Mouse (Mus musculus) heart, embryonic 14.5 days (tissue): ENCODE measurements around the gene Prkcb. TPM values are rescaled to one million over a fixed set of nuclear protein-coding genes. Genes with fewer than 3 reads are reported as not detected.

Source experiments
- ATAC-seq: fragments of 200-750 bp; cut with Nextera tagmentation; 2 replicates; pipeline ENCODE4 v1.8.0; 2017; ENCODE audit warnings: low read depth, moderate TSS enrichment; ENCODE audit not compliant: insufficient number of reproducible peaks, insufficient read depth, low FRiP score
- H3K27ac ChIP-seq, 2 experiments: fragments of 200-500 bp in 1 of 2; fragments of 300-500 bp in 1 of 2; sonication (generic) in 1 of 2; replicated peaks in 1 of 2; 2 replicates each; pipeline ENCODE4 v1.5.1; 2012 to 2014; ENCODE audit warnings: low read depth in 2 of 2, low read length in 2 of 2, control low read depth in 1 of 2, mild to moderate bottlenecking in 1 of 2, mixed read lengths in 1 of 2; ENCODE audit not compliant: control insufficient read depth in 1 of 2, insufficient read depth in 1 of 2
- H3K27me3 ChIP-seq: fragments of 300-500 bp; sonication (generic); 2 replicates; pipeline ENCODE4 v1.6.1; 2014; ENCODE audit warnings: mild to moderate bottlenecking, low read length, control low read depth; ENCODE audit not compliant: control insufficient read depth, insufficient read depth
- H3K36me3 ChIP-seq: fragments of 300-500 bp; sonication (generic); 2 replicates; pipeline ENCODE4 v1.6.1; 2014; ENCODE audit warnings: mild to moderate bottlenecking, control low read depth, low read length, mixed read lengths; ENCODE audit not compliant: control insufficient read depth, insufficient read depth
- H3K4me1 ChIP-seq, 2 experiments: fragments of 200-500 bp in 1 of 2; fragments of 300-500 bp in 1 of 2; sonication (generic) in 1 of 2; 2 replicates each; pipeline ENCODE4 v1.6.1; 2012 to 2014; ENCODE audit warnings: low read length in 2 of 2, control low read depth in 1 of 2, mixed read lengths in 1 of 2; ENCODE audit not compliant: control insufficient read depth in 2 of 2, insufficient read depth in 2 of 2
- H3K4me2 ChIP-seq: fragments of 300-500 bp; sonication (generic); 2 replicates; pipeline ENCODE4 v1.6.1; 2014; ENCODE audit warnings: mild to moderate bottlenecking, low read length
- H3K4me3 ChIP-seq, 2 experiments: fragments of 200-500 bp in 1 of 2; fragments of 300-500 bp in 1 of 2; sonication (generic) in 1 of 2; 2 replicates each; pipeline ENCODE4 v1.5.1; 2012 to 2014; ENCODE audit warnings: low read length in 2 of 2, mild to moderate bottlenecking in 2 of 2, control low read depth in 1 of 2, low read depth in 1 of 2, moderate library complexity in 1 of 2; ENCODE audit not compliant: control insufficient read depth in 1 of 2, insufficient read depth in 1 of 2
- H3K9ac ChIP-seq: fragments of 300-500 bp; sonication (generic); 2 replicates; pipeline ENCODE4 v1.6.1; 2014; ENCODE audit warnings: mild to moderate bottlenecking, low read length
- H3K9me3 ChIP-seq: fragments of 300-500 bp; sonication (generic); 2 replicates; pipeline ENCODE4 v1.6.1; 2016; ENCODE audit warnings: low read length, control low read depth; ENCODE audit not compliant: control insufficient read depth
- WGBS: fragments of 180-500 bp; shearing (Covaris S2); extraction: QIAGEN DNeasy Blood & Tissue Kit; methylation state at CpG from one replicate; pipeline ENCODE4 v1.1.7; 2014; 5-methylcytosine and 5-hydroxymethylcytosine counted together
- polyA plus RNA-seq: library from polyadenylated mRNA; unstranded; fragments of >200 nt; fragmentation: Nextera tagmentation; extraction: Ambion mirVana; gene quantifications from 2 replicates; pipeline ENCODE4 v1.2.1, GENCODE M21; 2014

Gene Prkcb
- polyA plus RNA-seq, 1 experiment from 2014 or later: 6.7 TPM

- Histone ChIP-seq H3K27ac (no peak overlapping the region), H3K36me3 (no peaks in the 10 kb centered on the region), H3K4me3 (no peak overlapping the region), H3K9ac (no peak overlapping the region), H3K27me3 (no peaks in the 10 kb centered on the region), H3K4me1 (no peaks in the 10 kb centered on the region), H3K9me3 (no peaks in the 10 kb centered on the region), H3K4me2 (no peak overlapping the region)
- 91% methylated on average over 7 of the region's 7 CpGs for WGBS
- no peak for ATAC-seq
Measured at GRCm38 (mm10) chr7:122320843-122321544, 32.4 kb downstream of the Prkcb start.

- H3K36me3 ChIP-seq: no peaks in the 10 kb centered on the region
- H3K9ac ChIP-seq: no peak overlapping the region
- ATAC-seq: no peak
- no peaks in the 10 kb centered on the region for H3K9me3 ChIP-seq
- no peak overlapping the region for H3K4me3 ChIP-seq
- no peaks in the 10 kb centered on the region for H3K4me1 ChIP-seq
- WGBS: 48% methylated on average over 8 of the region's 8 CpGs
- no peak overlapping the region for H3K27ac ChIP-seq
- no peak overlapping the region for H3K4me2 ChIP-seq
- H3K27me3 ChIP-seq: no peaks in the 10 kb centered on the region
Measured at GRCm38 (mm10) chr7:122322038-122322690, 33.6 kb downstream of the Prkcb start.

DNA sequence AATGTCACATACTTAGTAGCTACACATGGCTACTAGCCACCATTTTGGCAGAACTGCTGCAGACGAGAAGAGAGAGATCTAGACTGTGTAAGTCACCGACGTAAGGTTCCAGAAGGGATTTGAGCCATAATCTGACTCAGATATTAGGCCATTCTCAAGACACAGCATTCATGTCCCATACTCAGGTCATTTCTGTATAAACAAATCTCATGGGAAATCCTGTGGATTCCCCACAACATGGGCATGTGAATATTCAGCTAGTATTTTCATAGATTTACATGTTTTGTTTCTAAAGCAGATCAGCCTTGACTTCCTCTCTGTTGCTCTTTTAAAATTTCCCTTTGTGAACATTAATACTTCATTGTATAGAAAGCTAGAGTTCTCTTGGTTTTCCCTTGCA lies 39.4 kb downstream of the Prkcb start:
- Histone ChIP-seq H3K27ac (no peak overlapping the region), H3K4me2 (no peak overlapping the region), H3K9ac (no peak overlapping the region), H3K36me3 (no peaks in the 10 kb centered on the region), H3K4me1 (no peaks in the 10 kb centered on the region), H3K27me3 (no peaks in the 10 kb centered on the region), H3K4me3 (no peak overlapping the region), H3K9me3 (no peaks in the 10 kb centered on the region)
- no peak for ATAC-seq
- 91% methylated on average over 3 of the region's 3 CpGs for whole genome bisulfite sequencing

DNA sequence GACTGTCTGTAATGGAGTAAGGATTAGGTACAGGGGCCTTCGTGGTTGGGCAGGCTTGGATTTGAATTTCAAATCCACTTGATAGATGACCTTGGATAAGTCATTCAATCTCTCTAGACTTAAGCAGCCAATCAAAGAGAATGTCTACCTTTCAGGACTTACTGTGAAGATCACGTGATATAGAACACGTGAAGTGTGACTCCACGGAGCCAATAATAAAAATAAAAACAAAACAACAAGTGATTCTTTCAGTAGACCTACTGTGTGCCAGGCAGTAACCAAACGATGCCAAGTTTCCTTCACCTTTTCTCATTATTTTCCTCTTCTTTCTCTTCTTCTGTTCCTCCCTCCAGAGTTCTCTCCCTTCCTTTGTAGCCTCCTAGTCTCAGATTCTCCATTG lies 39.9 kb downstream of the Prkcb start:
- Histone ChIP-seq H3K4me2 (no peak overlapping the region), H3K9me3 (no peaks in the 10 kb centered on the region), H3K36me3 (no peaks in the 10 kb centered on the region), H3K4me3 (no peak overlapping the region), H3K4me1 (no peaks in the 10 kb centered on the region), H3K27ac (no peak overlapping the region), H3K27me3 (no peaks in the 10 kb centered on the region), H3K9ac (no peak overlapping the region)
- no peak for ATAC-seq
- WGBS: 78% methylated on average over 5 of the region's 5 CpGs

- H3K9ac ChIP-seq: no peak overlapping the region
- no peak overlapping the region for H3K4me2 ChIP-seq
- H3K4me1 ChIP-seq: no peaks in the 10 kb centered on the region
- no peak overlapping the region for H3K27ac ChIP-seq
- no peaks in the 10 kb centered on the region for H3K27me3 ChIP-seq
- no peak for ATAC-seq
- H3K9me3 ChIP-seq: no peaks in the 10 kb centered on the region
- no peak overlapping the region for H3K4me3 ChIP-seq
- no peaks in the 10 kb centered on the region for H3K36me3 ChIP-seq
- WGBS: 60% methylated on average over 4 of the region's 4 CpGs
Measured at GRCm38 (mm10) chr7:122329588-122329987, 41.0 kb downstream of the Prkcb start.

DNA sequence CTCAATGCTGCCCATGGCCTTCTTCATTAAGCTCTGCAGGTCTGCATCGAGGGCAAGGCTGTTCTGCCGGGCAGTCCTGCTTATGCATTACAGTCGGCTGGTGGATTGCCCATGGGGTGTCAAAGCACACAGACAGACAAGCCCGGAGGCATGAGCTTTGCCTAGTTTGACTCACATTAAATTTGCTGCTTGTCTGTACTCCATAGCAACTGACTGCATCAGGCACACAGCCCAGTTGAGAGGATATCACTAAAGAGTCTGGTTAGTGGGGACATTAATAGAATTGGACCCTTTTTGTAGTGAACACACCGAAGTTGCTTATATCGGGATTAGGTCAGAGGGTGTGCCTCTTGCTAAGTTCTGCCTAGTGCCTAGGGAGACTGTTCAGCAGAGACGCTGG lies 45.1 kb downstream of the Prkcb start:
- H3K9me3 ChIP-seq: no peaks in the 10 kb centered on the region
- 82% methylated on average over 7 of the region's 7 CpGs for WGBS
- H3K4me3 ChIP-seq: no peak overlapping the region
- no peak for ATAC-seq
- no peak overlapping the region for H3K9ac ChIP-seq
- no peaks in the 10 kb centered on the region for H3K27me3 ChIP-seq
- no peaks in the 10 kb centered on the region for H3K4me1 ChIP-seq
- no peaks in the 10 kb centered on the region for H3K36me3 ChIP-seq
- H3K27ac ChIP-seq: no peak overlapping the region
- H3K4me2 ChIP-seq: no peak overlapping the region

- Histone ChIP-seq H3K9ac (no peak overlapping the region), H3K27ac (no peak overlapping the region), H3K36me3 (no peaks in the 10 kb centered on the region), H3K4me2 (no peak overlapping the region), H3K4me3 (no peak overlapping the region), H3K27me3 (no peaks in the 10 kb centered on the region), H3K9me3 (no peaks in the 10 kb centered on the region), H3K4me1 (no peaks in the 10 kb centered on the region)
- no peak for ATAC-seq
- 82% methylated on average over 3 of the region's 3 CpGs for WGBS
Measured at GRCm38 (mm10) chr7:122337302-122337701, 48.8 kb downstream of the Prkcb start.

GRCm38 (mm10) chr7:122338055-122338454 lies 49.5 kb downstream of the Prkcb start:
- H3K9me3 ChIP-seq: no peaks in the 10 kb centered on the region
- H3K9ac ChIP-seq: no peak overlapping the region
- ATAC-seq: no peak
- no peaks in the 10 kb centered on the region for H3K36me3 ChIP-seq
- H3K27ac ChIP-seq: no peak overlapping the region
- no peak overlapping the region for H3K4me2 ChIP-seq
- no peak overlapping the region for H3K4me3 ChIP-seq
- H3K27me3 ChIP-seq: no peaks in the 10 kb centered on the region
- 65% methylated on average over 3 of the region's 3 CpGs for WGBS
- H3K4me1 ChIP-seq: no peaks in the 10 kb centered on the region
